Mouse (Mus musculus): ENCODE data around the gene Slco1a6.

The Slco1a6 gene

GRCm38 (mm10) chr6:142040306-142041175 lies 167.8 kb downstream of the Slco1a6 start:
- DNase-seq (ENCODE audit: low spot score in 2 of 2), result no peak

GRCm38 (mm10) chr6:142035771-142036170 lies 172.6 kb downstream of the Slco1a6 start:
- no peak for DNase-seq (ENCODE audit: low spot score in 2 of 2)

Data from spleen, postnatal 36 days (tissue).